Mouse (Mus musculus): ENCODE measurements around the gene Whamm. TPM values are rescaled to one million over a fixed set of nuclear protein-coding genes. Genes with fewer than 3 reads are reported as not detected.

Gene Whamm
- polyA plus RNA-seq, 1 experiment from 2014 or later = 7.0 TPM

DNA sequence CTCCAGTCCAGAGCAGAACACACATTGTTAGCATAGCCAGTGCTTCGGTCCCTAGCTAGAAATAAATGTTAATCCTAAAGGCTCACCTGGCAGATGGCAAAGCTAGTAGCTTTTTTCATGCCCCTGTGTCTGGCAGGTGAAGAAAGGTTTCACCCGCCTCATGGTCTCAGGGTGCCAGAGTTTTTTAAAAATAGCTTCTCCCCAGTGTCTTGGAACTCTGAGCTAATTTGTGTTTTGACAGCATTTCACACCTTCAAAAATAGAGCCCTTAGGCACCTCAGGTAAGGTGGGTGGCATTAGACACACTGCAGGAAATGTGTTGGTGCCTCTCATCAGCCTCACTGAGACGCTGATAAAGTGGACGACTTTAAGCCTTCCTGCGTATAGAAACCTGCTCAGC lies 24.0 kb downstream of the Whamm start:
- H3K4me3 ChIP-seq (ENCODE audit: low read depth, low read length) = no peak overlapping the region
- H3K36me3 ChIP-seq (replicated peaks; ENCODE audit: insufficient read depth, low read length) = peaks cover 80% of the 10 kb centered on the region
- no peak for TF ChIP-seq EP300 (IDR thresholded peaks at IDR 0.05; ENCODE audit: low read depth)
- TF ChIP-seq CTCF (IDR thresholded peaks at IDR 0.05; ENCODE audit: low read depth) = no peak
- H3K9ac ChIP-seq (replicated peaks) = no peak overlapping the region
- H3K27ac ChIP-seq (ENCODE audit: low read depth) = peak overlapping the region; percentile 77; the same call in 1 of the 2 replicates
- H3K27me3 ChIP-seq (ENCODE audit: insufficient read depth, low read length) = no peaks in the 10 kb centered on the region
- H3K9me3 ChIP-seq (ENCODE audit: low read length) = no peaks in the 10 kb centered on the region
- no peak for ATAC-seq
- no peak for DNase-seq
- H3K4me2 ChIP-seq (ENCODE audit: low read depth, low read length) = no peak overlapping the region
- peaks cover 15% of the 10 kb centered on the region for H3K4me1 ChIP-seq (ENCODE audit: insufficient read depth)
- 86% methylated on average over 5 of the region's 5 CpGs for WGBS (ENCODE audit: insufficient replicate concordance)

DNA sequence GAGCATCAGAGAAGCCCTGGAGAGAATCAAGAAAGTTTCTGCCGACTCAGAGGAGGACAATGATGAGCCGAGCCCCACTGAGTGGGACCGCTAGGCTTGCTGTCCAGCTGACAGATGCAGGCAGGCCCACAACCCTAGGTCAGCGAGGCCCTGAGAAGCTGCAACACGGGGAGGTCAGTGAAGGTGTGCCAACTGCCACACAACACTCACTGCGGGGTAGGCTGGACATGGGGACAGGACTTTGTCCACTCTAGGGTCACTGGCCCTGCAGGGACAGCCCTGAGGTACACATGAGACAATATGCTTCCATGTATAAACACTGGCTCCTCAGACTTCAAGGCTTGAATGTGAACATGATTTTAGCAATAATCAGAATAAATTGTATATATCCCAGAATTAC lies 25.0 kb downstream of the Whamm start:
- no peak overlapping the region for H3K4me2 ChIP-seq (ENCODE audit: low read depth, low read length)
- peak; percentile 91 for ATAC-seq
- peaks cover 70% of the 10 kb centered on the region for H3K36me3 ChIP-seq (replicated peaks; ENCODE audit: insufficient read depth, low read length)
- peak overlapping the region; percentile 77 for H3K27ac ChIP-seq (ENCODE audit: low read depth)
- H3K4me3 ChIP-seq (ENCODE audit: low read depth, low read length) = no peak overlapping the region
- no peaks in the 10 kb centered on the region for H3K27me3 ChIP-seq (ENCODE audit: insufficient read depth, low read length)
- H3K9ac ChIP-seq (replicated peaks) = peak overlapping the region; percentile 34; the same call in 1 of the 2 replicates
- peaks cover 15% of the 10 kb centered on the region for H3K4me1 ChIP-seq (ENCODE audit: insufficient read depth)
- 83% methylated on average over 6 of the region's 6 CpGs for WGBS (ENCODE audit: insufficient replicate concordance)
- DNase-seq = peak; percentile 61
- no peaks in the 10 kb centered on the region for H3K9me3 ChIP-seq (ENCODE audit: low read length)
- TF ChIP-seq CTCF (IDR thresholded peaks at IDR 0.05; ENCODE audit: low read depth) (no peak), EP300 (IDR thresholded peaks at IDR 0.05; ENCODE audit: low read depth) (peak; percentile 33; the same call in 1 of the 2 replicates)

DNA sequence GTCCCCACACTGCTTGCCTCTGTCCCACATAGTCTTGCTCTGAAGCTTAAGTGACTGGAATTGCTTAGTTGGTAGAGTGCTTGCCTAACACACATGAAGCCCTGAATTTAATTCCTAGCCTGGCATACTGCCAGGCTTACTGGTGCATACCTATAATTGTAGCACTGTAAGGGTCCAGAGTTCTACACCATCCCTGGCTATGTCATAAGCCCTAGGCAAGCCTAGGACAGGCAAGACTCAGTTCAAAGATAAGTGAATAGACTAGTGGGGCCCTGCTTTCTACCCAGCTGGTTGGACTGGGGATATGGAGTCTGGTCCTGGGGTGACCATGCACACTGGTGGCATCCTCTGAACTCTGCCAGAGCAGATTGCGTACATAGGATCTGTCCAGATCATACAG lies 26.6 kb downstream of the Whamm start:
- WGBS (ENCODE audit: insufficient replicate concordance) = 83% methylated on average over 1 of the region's 1 CpGs
- Histone ChIP-seq H3K4me1 (ENCODE audit: insufficient read depth) (peaks cover 10% of the 10 kb centered on the region), H3K36me3 (replicated peaks; ENCODE audit: insufficient read depth, low read length) (peaks cover 54% of the 10 kb centered on the region), H3K9me3 (ENCODE audit: low read length) (no peaks in the 10 kb centered on the region), H3K27ac (ENCODE audit: low read depth) (no peak overlapping the region), H3K27me3 (ENCODE audit: insufficient read depth, low read length) (no peaks in the 10 kb centered on the region), H3K9ac (replicated peaks) (no peak overlapping the region), H3K4me2 (ENCODE audit: low read depth, low read length) (no peak overlapping the region), H3K4me3 (ENCODE audit: low read depth, low read length) (no peak overlapping the region)
- DNase-seq = no peak
- no peak for ATAC-seq
- no peak for TF ChIP-seq EP300 (IDR thresholded peaks at IDR 0.05; ENCODE audit: low read depth)
- no peak for TF ChIP-seq CTCF (IDR thresholded peaks at IDR 0.05; ENCODE audit: low read depth)

DNA sequence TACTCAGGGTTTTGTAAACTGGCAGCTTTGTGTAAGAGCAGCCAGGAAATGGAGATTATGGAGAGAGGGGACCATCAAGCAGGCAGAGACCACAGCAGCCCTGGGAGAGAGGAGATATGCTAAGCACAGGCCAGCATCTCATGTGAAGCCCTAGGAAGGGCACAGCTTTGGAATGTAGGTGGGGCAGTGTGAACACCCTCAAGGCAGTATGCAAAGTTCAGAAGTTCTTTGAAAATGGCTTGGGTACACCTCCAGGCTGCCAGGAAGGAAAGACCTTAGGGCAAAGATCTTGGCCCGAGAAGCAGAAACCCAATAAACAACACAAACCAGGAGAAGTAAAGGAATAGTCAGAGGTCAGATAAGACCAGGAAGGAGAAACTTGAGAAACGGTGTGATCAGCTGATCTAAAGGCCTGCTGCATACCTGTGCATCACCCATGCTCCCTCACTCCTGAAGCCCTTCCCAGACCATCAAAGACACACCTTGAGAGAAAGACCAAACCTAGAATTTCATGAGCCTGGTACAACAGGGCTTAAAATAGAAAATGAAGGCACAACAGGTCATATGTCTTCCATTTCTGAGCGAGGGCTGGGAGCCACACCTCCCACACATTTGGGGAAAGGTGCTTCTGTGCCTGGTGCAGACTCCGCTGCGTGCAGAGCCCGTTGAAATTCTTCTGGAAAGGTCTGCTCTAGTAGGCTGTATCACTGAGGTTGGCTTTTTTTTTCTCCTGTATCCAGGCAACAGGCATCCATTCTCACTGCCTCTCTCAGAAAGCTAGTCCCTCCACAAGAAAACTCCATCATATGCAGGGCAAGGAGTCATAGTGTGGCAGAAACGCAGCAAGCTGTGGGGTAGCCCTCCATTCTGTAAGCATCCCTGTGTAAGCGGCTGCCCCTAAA lies 28.6 kb downstream of the Whamm start:
- H3K9me3 ChIP-seq (ENCODE audit: low read length) = no peaks in the 10 kb centered on the region
- peaks cover 35% of the 10 kb centered on the region for H3K36me3 ChIP-seq (replicated peaks; ENCODE audit: insufficient read depth, low read length)
- no peak for TF ChIP-seq EP300 (IDR thresholded peaks at IDR 0.05; ENCODE audit: low read depth)
- TF ChIP-seq CTCF (IDR thresholded peaks at IDR 0.05; ENCODE audit: low read depth) = no peak
- no peak overlapping the region for H3K4me3 ChIP-seq (ENCODE audit: low read depth, low read length)
- H3K4me1 ChIP-seq (ENCODE audit: insufficient read depth) = peaks cover 7% of the 10 kb centered on the region
- H3K27me3 ChIP-seq (ENCODE audit: insufficient read depth, low read length) = no peaks in the 10 kb centered on the region
- DNase-seq (peak; percentile 10), ATAC-seq (no peak)
- WGBS (ENCODE audit: insufficient replicate concordance) = 76% methylated on average over 8 of the region's 8 CpGs
- no peak overlapping the region for H3K27ac ChIP-seq (ENCODE audit: low read depth)
- no peak overlapping the region for H3K4me2 ChIP-seq (ENCODE audit: low read depth, low read length)
- no peak overlapping the region for H3K9ac ChIP-seq (replicated peaks)

- Histone ChIP-seq H3K4me3 (ENCODE audit: low read depth, low read length) (no peak overlapping the region), H3K9ac (replicated peaks) (no peak overlapping the region), H3K4me2 (ENCODE audit: low read depth, low read length) (no peak overlapping the region), H3K27me3 (ENCODE audit: insufficient read depth, low read length) (no peaks in the 10 kb centered on the region), H3K27ac (ENCODE audit: low read depth) (no peak overlapping the region), H3K9me3 (ENCODE audit: low read length) (no peaks in the 10 kb centered on the region), H3K4me1 (ENCODE audit: insufficient read depth) (no peaks in the 10 kb centered on the region), H3K36me3 (replicated peaks; ENCODE audit: insufficient read depth, low read length) (no peaks in the 10 kb centered on the region)
- DNase-seq (peak; percentile 2), ATAC-seq (no peak)
- TF ChIP-seq EP300 (IDR thresholded peaks at IDR 0.05; ENCODE audit: low read depth) (no peak), CTCF (IDR thresholded peaks at IDR 0.05; ENCODE audit: low read depth) (no peak)
- WGBS (ENCODE audit: insufficient replicate concordance) = 62% methylated on average over 5 of the region's 5 CpGs
These were observed 33.9 kb downstream of the Whamm start for GRCm38 (mm10) chr7:81604991-81605390.

DNA sequence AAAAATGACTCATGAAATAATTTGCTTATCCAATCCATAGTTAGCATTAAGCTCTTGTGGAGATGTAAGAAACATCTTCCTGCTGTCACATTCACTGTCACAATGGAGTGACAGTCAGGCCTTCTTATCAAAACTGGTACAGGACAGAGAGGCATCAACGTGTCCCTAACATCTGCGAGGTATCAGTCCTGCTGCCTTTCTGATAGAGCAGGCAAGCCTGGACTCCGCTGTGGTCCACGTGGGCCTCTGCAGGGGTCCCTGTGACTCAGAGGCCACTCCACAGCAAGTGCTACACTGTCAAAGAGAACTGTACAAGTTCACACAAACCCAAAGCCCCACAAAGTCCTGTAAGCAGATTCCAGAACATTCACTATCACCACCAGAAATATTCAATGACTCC lies 34.4 kb downstream of the Whamm start:
- Histone ChIP-seq H3K27ac (ENCODE audit: low read depth) (no peak overlapping the region), H3K27me3 (ENCODE audit: insufficient read depth, low read length) (no peaks in the 10 kb centered on the region), H3K4me1 (ENCODE audit: insufficient read depth) (no peaks in the 10 kb centered on the region), H3K4me2 (ENCODE audit: low read depth, low read length) (no peak overlapping the region), H3K9ac (replicated peaks) (no peak overlapping the region), H3K4me3 (ENCODE audit: low read depth, low read length) (no peak overlapping the region), H3K9me3 (ENCODE audit: low read length) (no peaks in the 10 kb centered on the region), H3K36me3 (replicated peaks; ENCODE audit: insufficient read depth, low read length) (no peaks in the 10 kb centered on the region)
- peak; percentile 14 for DNase-seq
- 37% methylated on average over 4 of the region's 4 CpGs for WGBS (ENCODE audit: insufficient replicate concordance)
- peak; percentile 91 for ATAC-seq
- TF ChIP-seq EP300 (IDR thresholded peaks at IDR 0.05; ENCODE audit: low read depth) (peak; percentile 89), CTCF (IDR thresholded peaks at IDR 0.05; ENCODE audit: low read depth) (no peak)

All from liver, postnatal 0 days (tissue).